Mouse (Mus musculus) midbrain, embryonic 15.5 days (tissue): Measurements from ENCODE around the gene Eya3. TPM values are rescaled to one million over a fixed set of nuclear protein-coding genes. Genes with fewer than 3 reads are reported as not detected.
"Not testable (repeated sequence)": the region's sequence is repeated elsewhere in the genome, so short reads cannot be mapped to it uniquely, and the experiment has no call there.

Source experiments
- ATAC-seq: fragments of 200-750 bp; cut with Nextera tagmentation; replicated peaks from 2 replicates; pipeline ENCODE4 v1.8.0; 2017; ENCODE audit warnings: moderate TSS enrichment
- H3K27ac ChIP-seq: fragments of 300-500 bp; sonication (generic); 2 replicates; pipeline ENCODE4 v1.5.1; 2015; ENCODE audit warnings: mild to moderate bottlenecking, inconsistent platforms
- H3K27me3 ChIP-seq: fragments of 300-500 bp; sonication (generic); replicated peaks from 2 replicates; pipeline ENCODE4 v1.6.1; 2015; ENCODE audit warnings: inconsistent platforms
- H3K36me3 ChIP-seq: fragments of 300-500 bp; sonication (generic); replicated peaks from 2 replicates; pipeline ENCODE4 v1.6.1; 2015; ENCODE audit warnings: inconsistent platforms
- H3K4me1 ChIP-seq: fragments of 300-500 bp; sonication (generic); 2 replicates; pipeline ENCODE4 v1.6.1; 2015; ENCODE audit warnings: inconsistent platforms
- H3K4me2 ChIP-seq: fragments of 300-500 bp; sonication (generic); 2 replicates; pipeline ENCODE4 v1.6.1; 2015; ENCODE audit warnings: inconsistent platforms, mild to moderate bottlenecking, moderate library complexity
- H3K4me3 ChIP-seq: fragments of 300-500 bp; sonication (generic); 2 replicates; pipeline ENCODE4 v1.5.1; 2015; ENCODE audit warnings: mild to moderate bottlenecking, inconsistent platforms
- H3K9ac ChIP-seq: fragments of 300-500 bp; sonication (generic); 2 replicates; pipeline ENCODE4 v1.6.1; 2015; ENCODE audit warnings: mild to moderate bottlenecking, inconsistent platforms
- H3K9me3 ChIP-seq: fragments of 300-500 bp; sonication (generic); 2 replicates; pipeline ENCODE4 v1.6.1; 2016; ENCODE audit warnings: inconsistent platforms
- WGBS: fragments of 180-500 bp; shearing (Covaris S2); methylation state at CpG from one replicate; pipeline ENCODE4 v1.1.7; 2015; ENCODE audit warnings: mixed read lengths; 5-methylcytosine and 5-hydroxymethylcytosine counted together
- polyA plus RNA-seq: library from polyadenylated mRNA; unstranded; fragments of >200 nt; fragmentation: Nextera tagmentation; extraction: Ambion mirVana; gene quantifications from 2 replicates; pipeline ENCODE4 v1.2.1, GENCODE M21; 2015

The Eya3 gene
- polyA plus RNA-seq, 1 experiment from 2014 or later = 15.3 TPM

- H3K9me3 ChIP-seq = no peaks in the 10 kb centered on the region
- peak within 1 kb of the TSS; percentile 45 for H3K27ac ChIP-seq
- H3K9ac ChIP-seq = peak within 1 kb of the TSS; percentile 67
- H3K27me3 ChIP-seq = no peaks in the 10 kb centered on the region
- 0 out of 2 replicates have a peak, but pooled peaks cover 3% of the 10 kb centered on the region for H3K36me3 ChIP-seq
- peak within 1 kb of the TSS; percentile 86 for H3K4me2 ChIP-seq
- 4% methylated on average over 34 of the region's 34 CpGs for WGBS
- H3K4me3 ChIP-seq = peak within 1 kb of the TSS; percentile 59
- peak; percentile 98 for ATAC-seq
- H3K4me1 ChIP-seq = peaks cover 9% of the 10 kb centered on the region
These were observed 93.4 kb downstream of the Eya3 start, which contains the start of gene Xkr8 for GRCm38 (mm10) chr4:132732148-132732684. Gene Xkr8, minus strand, starts transcription at chr4:132732546.

DNA sequence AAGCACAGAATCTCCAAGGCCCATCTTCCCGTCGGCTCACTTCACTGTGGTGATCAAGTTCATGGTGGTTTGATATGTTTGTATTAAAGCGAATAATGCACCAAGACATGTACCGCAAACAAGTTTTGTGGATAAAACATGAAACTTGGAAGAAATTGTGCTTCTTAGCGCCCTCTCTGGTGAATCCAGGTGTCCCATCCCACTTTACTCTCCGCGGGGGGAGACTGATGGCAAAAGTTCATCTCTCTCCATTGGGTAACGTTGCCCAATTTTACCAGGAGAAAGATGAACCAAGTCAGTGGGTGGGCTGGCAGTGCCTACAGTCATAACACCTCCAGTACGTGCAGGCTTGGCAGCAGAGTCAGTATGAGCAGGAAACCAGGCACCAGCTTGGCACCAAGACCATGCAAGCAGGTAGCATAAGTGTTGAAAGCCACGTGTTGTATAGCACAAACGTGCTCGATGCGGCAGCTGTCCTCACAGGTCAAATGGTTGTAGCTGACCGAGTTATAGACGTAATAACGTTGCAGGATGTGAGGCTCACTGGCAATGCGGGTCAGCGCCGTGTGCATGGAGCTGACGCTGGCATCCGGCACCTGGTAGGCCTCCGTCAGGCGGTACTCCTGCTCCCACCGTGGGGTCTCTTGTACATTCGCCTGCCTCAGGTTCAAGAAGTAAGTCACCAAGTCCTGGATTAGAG, 94.4 kb downstream of the Eya3 start:
- no peak overlapping the region for H3K9ac ChIP-seq
- H3K4me1 ChIP-seq = peaks cover 9% of the 10 kb centered on the region
- H3K36me3 ChIP-seq = no peaks in the 10 kb centered on the region
- no peak overlapping the region for H3K27ac ChIP-seq
- H3K4me2 ChIP-seq = no peak overlapping the region
- no peaks in the 10 kb centered on the region for H3K9me3 ChIP-seq
- H3K27me3 ChIP-seq = no peaks in the 10 kb centered on the region
- H3K4me3 ChIP-seq = no peak overlapping the region
- WGBS = 94% methylated on average over 25 of the region's 25 CpGs
- no peak for ATAC-seq

DNA sequence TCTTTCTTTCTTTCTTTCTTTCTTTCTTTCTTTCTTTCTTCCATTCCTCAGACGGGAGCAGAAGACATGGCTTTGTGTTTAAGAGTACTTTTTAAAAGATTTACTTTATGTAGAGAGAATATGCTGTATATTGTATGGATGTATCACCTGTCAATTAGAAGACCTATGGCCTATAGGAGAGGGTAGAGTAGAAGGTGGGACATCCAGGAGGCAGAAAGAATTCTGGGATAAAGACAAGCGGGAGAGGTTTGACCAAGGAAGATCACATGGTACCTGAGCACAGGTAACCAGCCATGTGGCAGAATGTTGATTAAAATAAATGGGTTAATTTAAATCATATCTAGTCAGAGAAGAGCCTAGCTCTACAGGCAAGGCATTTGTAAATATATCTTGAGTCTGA, 96.0 kb downstream of the Eya3 start:
- no peak for ATAC-seq
- Histone ChIP-seq H3K27ac (no peak overlapping the region), H3K9ac (no peak overlapping the region), H3K36me3 (no peaks in the 10 kb centered on the region), H3K4me3 (no peak overlapping the region), H3K9me3 (no peaks in the 10 kb centered on the region), H3K4me2 (no peak overlapping the region), H3K27me3 (no peaks in the 10 kb centered on the region), H3K4me1 (peaks cover 9% of the 10 kb centered on the region)
- WGBS = 95% methylated on average over 2 of the region's 2 CpGs

DNA sequence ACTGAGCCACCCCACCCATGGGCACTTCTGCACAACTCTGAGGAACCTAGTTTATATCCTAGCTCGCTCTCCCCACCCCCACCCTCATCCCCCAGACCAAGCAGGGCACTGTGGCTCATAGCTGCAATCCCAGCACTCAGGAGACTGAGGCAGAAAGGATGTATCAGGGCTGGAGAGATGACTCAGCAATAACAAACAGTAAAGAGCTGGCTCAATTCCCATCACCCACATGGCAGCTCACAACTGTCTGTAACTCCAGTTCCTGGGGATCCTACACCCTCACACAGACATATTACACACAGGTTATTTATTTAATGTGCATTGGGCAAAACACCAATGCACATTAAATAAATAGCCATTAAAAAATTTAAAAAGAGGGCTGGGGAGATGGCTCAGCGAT, 96.6 kb downstream of the Eya3 start:
- Histone ChIP-seq H3K27ac (no peak overlapping the region), H3K27me3 (no peaks in the 10 kb centered on the region), H3K9me3 (no peaks in the 10 kb centered on the region), H3K4me3 (no peak overlapping the region), H3K9ac (no peak overlapping the region), H3K4me2 (no peak overlapping the region), H3K36me3 (no peaks in the 10 kb centered on the region), H3K4me1 (peaks cover 9% of the 10 kb centered on the region)
- 66% methylated on average over 2 of the region's 2 CpGs for WGBS
- ATAC-seq = no peak

DNA sequence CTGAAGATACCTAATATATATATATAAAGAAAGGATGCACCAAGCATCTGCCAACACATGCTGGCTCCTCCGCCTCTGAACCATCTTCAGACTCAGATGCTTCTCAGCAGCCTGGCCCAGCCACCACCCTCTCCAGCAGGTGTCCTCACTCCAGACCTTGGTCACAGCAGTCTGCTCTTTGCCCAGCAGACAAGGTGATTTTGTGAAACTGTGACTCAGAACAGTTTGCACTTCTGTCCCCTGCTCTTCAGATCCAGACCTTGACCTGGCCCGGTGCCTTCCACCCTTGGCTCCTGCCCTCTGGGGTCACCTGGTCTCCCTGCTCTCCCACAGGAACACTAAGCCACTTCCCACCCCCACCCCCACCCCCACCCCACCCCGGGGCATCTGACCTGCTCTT, 97.1 kb downstream of the Eya3 start:
- Histone ChIP-seq H3K4me3 (no peak overlapping the region), H3K36me3 (no peaks in the 10 kb centered on the region), H3K4me2 (no peak overlapping the region), H3K27me3 (no peaks in the 10 kb centered on the region), H3K9ac (no peak overlapping the region), H3K27ac (no peak overlapping the region), H3K4me1 (peaks cover 9% of the 10 kb centered on the region), H3K9me3 (no peaks in the 10 kb centered on the region)
- no peak for ATAC-seq
- WGBS = 77% methylated on average over 3 of the region's 3 CpGs

DNA sequence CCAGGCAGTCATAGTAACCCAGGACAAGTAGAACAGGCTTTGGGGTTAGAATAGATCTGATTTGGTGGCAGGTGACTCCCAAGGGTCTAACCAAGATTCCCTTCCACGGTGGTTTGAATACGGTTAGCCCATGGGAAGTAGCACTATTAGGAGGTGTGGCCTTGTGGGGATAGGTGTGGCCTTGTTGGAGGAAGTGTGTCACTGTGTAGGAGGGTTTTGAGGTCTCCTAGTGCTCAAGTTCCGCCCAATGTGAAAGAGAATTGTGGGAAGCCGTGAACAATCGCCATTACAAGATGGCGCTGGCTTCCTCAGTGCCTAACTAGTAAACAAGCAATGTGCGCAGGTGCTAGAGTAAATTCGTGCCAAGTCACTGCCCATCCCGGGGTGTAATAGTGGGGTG, 98.4 kb downstream of the Eya3 start:
- not testable (repeated sequence) for H3K27ac ChIP-seq, H3K36me3 ChIP-seq, H3K9ac ChIP-seq, H3K4me1 ChIP-seq, ATAC-seq, H3K4me2 ChIP-seq, H3K27me3 ChIP-seq, H3K9me3 ChIP-seq, H3K4me3 ChIP-seq
- WGBS = 96% methylated on average over 9 of the region's 9 CpGs

DNA sequence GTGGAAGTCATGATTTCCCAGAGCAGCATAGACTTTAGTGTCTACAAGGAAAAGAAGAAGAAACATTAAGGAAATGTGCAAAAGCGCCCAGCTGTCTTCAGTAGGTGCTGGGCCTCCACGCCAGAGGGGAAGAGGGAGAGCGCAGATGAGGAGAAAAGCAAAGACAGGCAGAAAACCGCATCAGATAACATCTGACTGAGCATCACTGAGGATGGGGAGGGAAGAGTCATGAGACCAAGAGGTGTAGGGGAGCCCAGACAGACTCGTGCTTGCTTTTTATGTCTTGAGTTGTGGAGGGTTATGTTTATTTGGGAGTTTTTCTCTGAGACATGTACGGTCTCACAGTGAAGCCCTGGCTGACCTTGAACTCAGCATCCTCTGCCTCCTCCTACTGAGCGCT, 102.7 kb downstream of the Eya3 start:
- Histone ChIP-seq H3K9ac (no peak overlapping the region), H3K27me3 (no peaks in the 10 kb centered on the region), H3K4me3 (no peak overlapping the region), H3K27ac (no peak overlapping the region), H3K36me3 (no peaks in the 10 kb centered on the region), H3K4me2 (no peak overlapping the region), H3K4me1 (peaks cover 15% of the 10 kb centered on the region), H3K9me3 (no peaks in the 10 kb centered on the region)
- 91% methylated on average over 7 of the region's 7 CpGs for WGBS
- no peak for ATAC-seq

GRCm38 (mm10) chr4:132743992-132744911, 105.5 kb downstream of the Eya3 start:
- Histone ChIP-seq H3K9ac (no peak overlapping the region), H3K27me3 (no peaks in the 10 kb centered on the region), H3K9me3 (no peaks in the 10 kb centered on the region), H3K4me2 (no peak overlapping the region), H3K4me3 (no peak overlapping the region), H3K36me3 (no peaks in the 10 kb centered on the region), H3K27ac (peak overlapping the region; percentile 68), H3K4me1 (peaks cover 15% of the 10 kb centered on the region)
- WGBS = 55% methylated on average over 11 of the region's 11 CpGs
- peak; percentile 42; the same call in 1 of the 2 replicates for ATAC-seq

- 87% methylated on average over 9 of the region's 9 CpGs for WGBS
- no peaks in the 10 kb centered on the region for H3K9me3 ChIP-seq
- no peak overlapping the region for H3K4me3 ChIP-seq
- H3K9ac ChIP-seq = no peak overlapping the region
- ATAC-seq = no peak
- no peaks in the 10 kb centered on the region for H3K36me3 ChIP-seq
- peaks cover 15% of the 10 kb centered on the region for H3K4me1 ChIP-seq
- H3K4me2 ChIP-seq = no peak overlapping the region
- H3K27ac ChIP-seq = no peak overlapping the region
- no peaks in the 10 kb centered on the region for H3K27me3 ChIP-seq
These were observed 108.2 kb downstream of the Eya3 start for GRCm38 (mm10) chr4:132746911-132747517.

DNA sequence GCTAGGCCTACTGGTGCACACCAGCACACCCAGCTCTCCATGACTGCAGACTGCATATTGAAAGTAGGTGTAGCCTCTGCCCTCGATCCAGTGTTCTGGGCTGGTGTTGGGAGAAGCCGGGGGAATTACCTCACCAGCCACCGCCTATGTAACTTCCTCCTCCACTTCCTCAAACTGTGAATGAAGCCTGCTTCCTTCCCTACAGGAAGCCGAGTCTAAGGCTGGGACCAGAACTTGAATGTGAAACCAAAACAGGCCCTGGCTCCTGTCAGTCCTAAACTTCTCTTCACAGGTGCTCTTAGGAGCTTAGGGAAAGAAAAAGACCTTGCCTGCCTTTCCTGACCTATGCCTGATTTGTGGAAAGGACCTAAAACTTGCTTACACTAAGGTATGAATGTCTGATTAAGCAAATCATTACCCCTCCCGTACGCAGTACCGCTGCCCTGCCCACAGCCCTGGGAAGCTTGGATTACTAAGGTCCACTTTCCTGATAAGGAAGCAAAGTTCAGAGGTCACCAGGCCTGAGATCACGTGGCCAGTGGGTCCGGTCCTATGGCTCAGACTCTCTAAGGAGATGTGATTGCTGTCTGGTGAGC, 109.0 kb downstream of the Eya3 start:
- no peak overlapping the region for H3K4me3 ChIP-seq
- H3K9me3 ChIP-seq = no peaks in the 10 kb centered on the region
- H3K4me2 ChIP-seq = no peak overlapping the region
- H3K27ac ChIP-seq = no peak overlapping the region
- no peaks in the 10 kb centered on the region for H3K36me3 ChIP-seq
- no peak overlapping the region for H3K9ac ChIP-seq
- H3K27me3 ChIP-seq = no peaks in the 10 kb centered on the region
- WGBS = 80% methylated on average over 9 of the region's 9 CpGs
- H3K4me1 ChIP-seq = peaks cover 15% of the 10 kb centered on the region
- no peak for ATAC-seq

GRCm38 (mm10) chr4:132748778-132749177, 110.0 kb downstream of the Eya3 start:
- Histone ChIP-seq H3K4me2 (no peak overlapping the region), H3K9me3 (no peaks in the 10 kb centered on the region), H3K27me3 (no peaks in the 10 kb centered on the region), H3K4me1 (peaks cover 12% of the 10 kb centered on the region), H3K36me3 (no peaks in the 10 kb centered on the region), H3K9ac (no peak overlapping the region), H3K4me3 (no peak overlapping the region), H3K27ac (no peak overlapping the region)
- WGBS = 89% methylated on average over 4 of the region's 4 CpGs
- no peak for ATAC-seq
